21 mouse cellular contexts compared by ENCODE assay signal in the genomic region with DNA sequence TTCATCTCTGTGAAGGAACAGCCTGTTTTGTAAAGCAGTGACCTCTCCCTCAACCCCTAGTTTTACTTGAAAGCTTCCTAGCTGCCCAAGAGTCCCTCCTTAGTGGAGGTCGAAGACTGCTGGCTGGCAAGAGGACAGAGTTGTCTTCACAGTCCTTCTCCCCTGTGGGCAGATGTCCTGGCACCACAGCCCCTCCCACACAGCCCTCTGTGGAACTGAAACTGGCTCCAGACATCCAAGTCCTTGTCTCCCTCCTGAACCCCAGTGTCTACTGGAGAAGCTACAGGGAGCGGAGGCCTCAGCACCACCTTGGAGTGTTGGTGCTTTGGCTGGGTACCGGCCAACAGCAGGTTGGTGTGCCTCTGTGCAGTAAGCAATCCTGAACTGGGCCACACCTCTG. TPM values are rescaled to one million over a fixed set of nuclear protein-coding genes. Genes with fewer than 3 reads are reported as not detected.
DNase-seq lines count a peak whose midpoint lies in the region; ATAC-seq and TF ChIP-seq lines count a peak whose summit lies in the region.
"Had no signal": no experiment of that assay in that cellular context is flagged by ENCODE, and none has a peak within 500 bp of the region (broad histone marks: within the 10 kb centered on the region; RNA-seq: fewer than 3 reads in every experiment).

No protein-coding gene starts in this region.

- H3K4me3 ChIP-seq in gastrocnemius, adult 2 months: no peak overlapping the region
- H3K4me3 ChIP-seq in midbrain, embryonic 10.5 days: no peak overlapping the region
- H3K4me3 ChIP-seq in midbrain, postnatal 0 days (ENCODE audit: low read depth, low read length): no peak overlapping the region
- H3K4me3 ChIP-seq in brown adipose tissue, adult 24 weeks (ENCODE audit: insufficient read depth, low read depth, low read length): no peak overlapping the region
- H3K4me3 ChIP-seq in hindbrain, embryonic 13.5 days: no peak overlapping the region
- no peak overlapping the region for H3K4me3 ChIP-seq in kidney, embryonic 16.5 days (ENCODE audit: low read length)
- H3K4me3 ChIP-seq: embryonic facial prominence, embryonic 12.5 days; forebrain, embryonic 12.5 days; heart, adult 2 months; heart, embryonic 15.5 days; hindbrain, embryonic 15.5 days had no signal

- H3K9me3 ChIP-seq in midbrain, embryonic 10.5 days (replicated peaks): no peaks in the 10 kb centered on the region
- H3K9me3 ChIP-seq in midbrain, postnatal 0 days (ENCODE audit: low read length): no peaks in the 10 kb centered on the region
- no peaks in the 10 kb centered on the region for H3K9me3 ChIP-seq in hindbrain, embryonic 13.5 days
- no peaks in the 10 kb centered on the region for H3K9me3 ChIP-seq in kidney, embryonic 16.5 days (ENCODE audit: low read length)
- H3K9me3 ChIP-seq: embryonic facial prominence, embryonic 12.5 days; forebrain, embryonic 12.5 days; heart, embryonic 15.5 days; hindbrain, embryonic 15.5 days had no signal

- H3K27me3 ChIP-seq in midbrain, embryonic 10.5 days (ENCODE audit: low read depth, poor library complexity, severe bottlenecking): no peaks in the 10 kb centered on the region
- no peaks in the 10 kb centered on the region for H3K27me3 ChIP-seq in midbrain, postnatal 0 days (ENCODE audit: insufficient read depth, low read length)
- 0 out of 2 replicates have a peak, but pooled peaks cover 3% of the 10 kb centered on the region for H3K27me3 ChIP-seq in hindbrain, embryonic 13.5 days
- no peaks in the 10 kb centered on the region for H3K27me3 ChIP-seq in kidney, embryonic 16.5 days (ENCODE audit: insufficient read depth, low read length)
- H3K27me3 ChIP-seq: CH12.LX; forebrain, embryonic 12.5 days; heart, embryonic 15.5 days; hindbrain, embryonic 15.5 days; Patski had no signal

- no peak overlapping the region for H3K4me2 ChIP-seq in midbrain, postnatal 0 days (ENCODE audit: low read depth, low read length, poor library complexity, severe bottlenecking)
- H3K4me2 ChIP-seq in hindbrain, embryonic 13.5 days: no peak overlapping the region
- no peak overlapping the region for H3K4me2 ChIP-seq in kidney, embryonic 16.5 days (replicated peaks; ENCODE audit: low read depth, low read length)
- H3K4me2 ChIP-seq: embryonic facial prominence, embryonic 12.5 days; forebrain, embryonic 12.5 days; heart, embryonic 11.5 days; heart, embryonic 15.5 days; hindbrain, embryonic 15.5 days had no signal

- no peak for TF ChIP-seq CTCF in gastrocnemius, adult 2 months (IDR thresholded peaks at IDR 0.05)
- TF ChIP-seq CTCF in midbrain, postnatal 0 days (IDR thresholded peaks at IDR 0.05): no peak

- H3K27ac ChIP-seq in gastrocnemius, adult 2 months: peak overlapping the region; percentile 49
- peak overlapping the region; percentile 18; the same call in 1 of the 2 replicates for H3K27ac ChIP-seq in midbrain, embryonic 10.5 days (replicated peaks)
- H3K27ac ChIP-seq in midbrain, postnatal 0 days (ENCODE audit: low read depth, low read length): no peak overlapping the region
- peak overlapping the region; percentile 21; the same call in 1 of the 2 replicates for H3K27ac ChIP-seq in brown adipose tissue, adult 24 weeks (replicated peaks; ENCODE audit: low read depth, low read length)
- H3K27ac ChIP-seq in hindbrain, embryonic 13.5 days: no peak overlapping the region
- no peak overlapping the region for H3K27ac ChIP-seq in kidney, embryonic 16.5 days (ENCODE audit: low read length)
- H3K27ac ChIP-seq: embryonic facial prominence, embryonic 12.5 days; forebrain, embryonic 12.5 days; heart, adult 2 months; heart, embryonic 15.5 days; hindbrain, embryonic 15.5 days had no signal

- H3K9ac ChIP-seq in midbrain, postnatal 0 days (replicated peaks; ENCODE audit: low read length, poor library complexity, severe bottlenecking): no peak overlapping the region
- no peak overlapping the region for H3K9ac ChIP-seq in hindbrain, embryonic 13.5 days
- no peak overlapping the region for H3K9ac ChIP-seq in kidney, embryonic 16.5 days (replicated peaks; ENCODE audit: low read length)
- H3K9ac ChIP-seq: embryonic facial prominence, embryonic 12.5 days; forebrain, embryonic 12.5 days; heart, embryonic 15.5 days; hindbrain, embryonic 15.5 days had no signal

- intact Hi-C loops in gastrocnemius, adult 2 months (cut with DNase I): no loop called here
- intact Hi-C loops in gastrocnemius, postnatal 36 days (cut with DNase I): no loop called here

- no peak for DNase-seq in gastrocnemius, adult 2 months
- no peak for DNase-seq in gastrocnemius, postnatal 36 days
- no peak for DNase-seq in midbrain, embryonic 10.5 days (ENCODE audit: low spot score)
- DNase-seq in midbrain, postnatal 0 days (ENCODE audit: low spot score): no peak
- DNase-seq: adrenal gland, postnatal 14 days; cerebellum, adult 2 months; heart, adult 2 months; heart, postnatal 14 days had no signal

- 89% methylated on average over 3 of the region's 3 CpGs for WGBS in midbrain, embryonic 10.5 days
- WGBS in midbrain, postnatal 0 days: 72% methylated on average over 3 of the region's 3 CpGs
- 78% methylated on average over 3 of the region's 3 CpGs for WGBS in hindbrain, embryonic 13.5 days
- WGBS in kidney, embryonic 16.5 days: 89% methylated on average over 3 of the region's 3 CpGs

- no peaks in the 10 kb centered on the region for H3K36me3 ChIP-seq in midbrain, embryonic 10.5 days
- no peaks in the 10 kb centered on the region for H3K36me3 ChIP-seq in midbrain, postnatal 0 days (ENCODE audit: insufficient read depth, low read length)
- H3K36me3 ChIP-seq in hindbrain, embryonic 13.5 days: no peaks in the 10 kb centered on the region
- H3K36me3 ChIP-seq in kidney, embryonic 16.5 days (ENCODE audit: insufficient read depth, low read length): no peaks in the 10 kb centered on the region
- H3K36me3 ChIP-seq: embryonic facial prominence, embryonic 12.5 days; forebrain, embryonic 12.5 days; heart, embryonic 15.5 days; hindbrain, embryonic 15.5 days had no signal

- H3K4me1 ChIP-seq in midbrain, embryonic 10.5 days: peaks cover 19% of the 10 kb centered on the region
- H3K4me1 ChIP-seq in midbrain, postnatal 0 days (ENCODE audit: insufficient read depth, low read length): no peaks in the 10 kb centered on the region
- peaks cover 35% of the 10 kb centered on the region for H3K4me1 ChIP-seq in brown adipose tissue, adult 24 weeks (ENCODE audit: control insufficient read depth, insufficient read depth, insufficient read length, low read length)
- peaks cover 17% of the 10 kb centered on the region for H3K4me1 ChIP-seq in hindbrain, embryonic 13.5 days (replicated peaks)
- peaks cover 24% of the 10 kb centered on the region for H3K4me1 ChIP-seq in kidney, embryonic 16.5 days (ENCODE audit: insufficient read depth, low read length)

- no peak for ATAC-seq in midbrain, postnatal 0 days (ENCODE audit: low FRiP score)
- ATAC-seq in granulocyte monocyte progenitor cell, adult 5-6 weeks (replicated peaks; ENCODE audit: poor library complexity, severe bottlenecking): peak; percentile 59
- no peak for ATAC-seq in hindbrain, embryonic 13.5 days (ENCODE audit: low FRiP score)
- ATAC-seq in kidney, embryonic 16.5 days (ENCODE audit: low FRiP score, low TSS enrichment): no peak
- ATAC-seq: activated CD4-positive, CD25-positive, alpha-beta regulatory T cell, adult 4 months; inflammation-experienced regulatory T-cells, adult 6 months; Patski had no signal

RNA-seq across cellular contexts. Expression of gene Abtb1, which starts 26.3 kb away (rescaled TPM):
- 10 to 100 TPM; 16.9 to 22.7 TPM for total RNA-seq in gastrocnemius, adult 2 months (2021)
- 10 to 100 TPM; 19.2 to 21.0 TPM for total RNA-seq in gastrocnemius, postnatal 36 days (2021)
- polyA plus RNA-seq in midbrain, embryonic 10.5 days (2016; fragmentation: Nextera tagmentation; extraction: Ambion mirVana): 22.5 and 26.3 TPM in 2 replicates
- 60.2 and 65.7 TPM in 2 replicates for total RNA-seq in midbrain, postnatal 0 days (2014; rRNA removed)
- 29.2 and 34.9 TPM in 2 replicates for polyA plus RNA-seq in midbrain, postnatal 0 days (2015; fragmentation: Nextera tagmentation; extraction: Ambion mirVana)
- polyA plus RNA-seq in brown adipose tissue, adult 24 weeks (2012; ENCODE audit: insufficient read depth, insufficient read length, missing spikeins): 8.6 and 12.6 TPM in 2 replicates
- total RNA-seq in granulocyte monocyte progenitor cell, adult 5-6 weeks (2014; fragmentation: Nextera tagmentation): 19.7 and 21.6 TPM in 2 replicates
- total RNA-seq in granulocyte monocyte progenitor cell, adult 5-6 weeks (2017): 22.3 and 35.6 TPM in 2 replicates
- polyA plus RNA-seq in hindbrain, embryonic 13.5 days (2015; fragmentation: Nextera tagmentation; extraction: Ambion mirVana): 36.3 and 38.2 TPM in 2 replicates
- polyA plus RNA-seq in kidney, embryonic 16.5 days (2015; fragmentation: Nextera tagmentation; extraction: Ambion mirVana): 43.9 and 44.6 TPM in 2 replicates

RNA-seq across cellular contexts. Expression of gene Podxl2, which starts 59.4 kb away (rescaled TPM):
- total RNA-seq in gastrocnemius, adult 2 months (2021): 10 to 100 TPM; 48.5 to 55.1 TPM
- total RNA-seq in gastrocnemius, postnatal 36 days (2021): 10 to 100 TPM; 45.1 to 50.5 TPM
- polyA plus RNA-seq in midbrain, embryonic 10.5 days (2016; fragmentation: Nextera tagmentation; extraction: Ambion mirVana): 69.4 and 117 TPM in 2 replicates
- 883 and 1,011 TPM in 2 replicates for total RNA-seq in midbrain, postnatal 0 days (2014; rRNA removed)
- 727 and 776 TPM in 2 replicates for polyA plus RNA-seq in midbrain, postnatal 0 days (2015; fragmentation: Nextera tagmentation; extraction: Ambion mirVana)
- 1.1 and 1.6 TPM in 2 replicates for polyA plus RNA-seq in brown adipose tissue, adult 24 weeks (2012; ENCODE audit: insufficient read depth, insufficient read length, missing spikeins)
- not detected in 2 replicates for total RNA-seq in granulocyte monocyte progenitor cell, adult 5-6 weeks (2014; fragmentation: Nextera tagmentation)
- total RNA-seq in granulocyte monocyte progenitor cell, adult 5-6 weeks (2017): not detected in 2 replicates
- polyA plus RNA-seq in hindbrain, embryonic 13.5 days (2015; fragmentation: Nextera tagmentation; extraction: Ambion mirVana): 546 and 595 TPM in 2 replicates
- polyA plus RNA-seq in kidney, embryonic 16.5 days (2015; fragmentation: Nextera tagmentation; extraction: Ambion mirVana): 43.0 and 48.9 TPM in 2 replicates
- polyA plus RNA-seq: activated CD4-positive, CD25-positive, alpha-beta regulatory T cell, adult 4 months; inflammation-experienced regulatory T-cells, adult 6 months had no signal

Comparison
In these comparisons a context has a peak if more than half of its experiments do, and no peak if none do; other contexts are left out.
1. H3K27ac ChIP-seq: peak in gastrocnemius, adult 2 months (single experiment), midbrain, embryonic 10.5 days (single experiment) and brown adipose tissue, adult 24 weeks (single experiment); none in midbrain, postnatal 0 days (single experiment), hindbrain, embryonic 13.5 days (single experiment) and kidney, embryonic 16.5 days (single experiment).
2. RNA of gene Podxl2, which starts 59.4 kb away (polyA plus RNA-seq): 727 to 776 TPM in midbrain, postnatal 0 days, 546 to 595 TPM in hindbrain, embryonic 13.5 days, 69.4 to 117 TPM in midbrain, embryonic 10.5 days and 43.0 to 48.9 TPM in kidney, embryonic 16.5 days; 1.1 to 1.6 TPM in brown adipose tissue, adult 24 weeks; every median in the first group is over 10 times any median in the second.